Mouse (Mus musculus) stomach, postnatal 0 days (tissue): ENCODE measurements around the gene Oxld1. TPM values are rescaled to one million over a fixed set of nuclear protein-coding genes. Genes with fewer than 3 reads are reported as not detected.
A peak's percentile ranks its signal among the peaks of the same experiment; 100 is the strongest.

Experiments used
- ATAC-seq: fragments of 200-750 bp; cut with Nextera tagmentation; 2 replicates; pipeline ENCODE4 v1.8.0; 2017; ENCODE audit not compliant: low FRiP score, low TSS enrichment
- DNase-seq: peaks from one replicate; pipeline ENCODE4 v3.0.0-alpha.2; 2016; ENCODE audit warnings: low spot score
- H3K27ac ChIP-seq: fragments of 300-500 bp; sonication (generic); replicated peaks from 2 replicates; pipeline ENCODE4 v1.5.1; 2014; ENCODE audit warnings: mild to moderate bottlenecking, control low read depth
- H3K27me3 ChIP-seq: fragments of 300-500 bp; sonication (generic); 2 replicates; pipeline ENCODE4 v1.6.1; 2014; ENCODE audit warnings: low read length; ENCODE audit not compliant: control insufficient read depth, insufficient read depth
- H3K36me3 ChIP-seq: fragments of 300-500 bp; sonication (generic); 2 replicates; pipeline ENCODE4 v1.6.1; 2014; ENCODE audit warnings: low read length, mixed read lengths; ENCODE audit not compliant: control insufficient read depth, insufficient read depth
- H3K4me1 ChIP-seq: fragments of 300-500 bp; sonication (generic); replicated peaks from 2 replicates; pipeline ENCODE4 v1.6.1; 2014; ENCODE audit warnings: antibody characterized with exemption; ENCODE audit not compliant: control insufficient read depth, insufficient read depth
- H3K4me2 ChIP-seq: fragments of 300-500 bp; sonication (generic); replicated peaks from 2 replicates; pipeline ENCODE4 v1.6.1; 2014; ENCODE audit warnings: low read depth, mild to moderate bottlenecking, control low read depth, moderate library complexity
- H3K4me3 ChIP-seq: fragments of 300-500 bp; sonication (generic); 2 replicates; pipeline ENCODE4 v1.5.1; 2014; ENCODE audit warnings: low read depth, low read length, control low read depth
- H3K9ac ChIP-seq: fragments of 300-500 bp; sonication (generic); 2 replicates; pipeline ENCODE4 v1.6.1; 2014; ENCODE audit warnings: mild to moderate bottlenecking, low read length, control low read depth, mixed read lengths
- H3K9me3 ChIP-seq: fragments of 300-500 bp; sonication (generic); 2 replicates; pipeline ENCODE4 v1.6.1; 2016; ENCODE audit warnings: low read length; ENCODE audit not compliant: control insufficient read depth
- CTCF ChIP-seq: IDR thresholded peaks from 2 replicates; pipeline ENCODE4 v1.5.1; 2016; ENCODE audit warnings: antibody characterized with exemption, low read depth, mild to moderate bottlenecking, moderate library complexity
- EP300 ChIP-seq: optimal IDR thresholded peaks from 2 replicates; pipeline ENCODE3; 2016; ENCODE audit warnings: antibody characterized with exemption
- WGBS: fragments of 180-500 bp; shearing (Covaris S2); extraction: QIAGEN DNeasy Blood & Tissue Kit; methylation state at CpG from one replicate; pipeline ENCODE4 v1.1.7; 2014; 5-methylcytosine and 5-hydroxymethylcytosine counted together
- polyA plus RNA-seq: library from polyadenylated mRNA; unstranded; fragments of >200 nt; fragmentation: Nextera tagmentation; extraction: Ambion mirVana; gene quantifications from 2 replicates; pipeline ENCODE4 v1.2.1, GENCODE M21; 2015

The Oxld1 gene
- polyA plus RNA-seq, 1 experiment from 2014 or later = 19.8 TPM

DNA sequence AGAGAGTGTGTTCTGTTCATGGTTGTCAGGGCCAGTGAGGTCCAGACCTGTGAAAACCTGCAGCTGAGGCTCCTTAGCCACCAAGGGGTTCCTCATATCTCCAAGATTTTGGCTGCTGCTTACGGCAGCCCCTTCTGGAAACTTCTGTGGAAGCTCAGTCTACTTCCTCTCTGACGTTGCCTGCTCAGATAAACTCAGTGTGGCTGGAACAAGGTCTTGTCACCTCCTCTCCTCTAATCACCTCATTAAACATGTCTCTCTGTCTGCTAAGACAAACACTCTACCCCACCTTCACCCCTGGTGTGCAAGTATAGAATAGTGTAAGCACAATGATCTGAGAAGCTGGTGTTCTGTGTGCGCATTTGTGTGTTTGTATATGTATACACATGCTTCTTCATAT is 12.4 kb downstream of the Oxld1 start:
- no peaks in the 10 kb centered on the region for H3K27me3 ChIP-seq
- no peak for ATAC-seq
- no peak for TF ChIP-seq CTCF
- no peak for TF ChIP-seq EP300
- H3K4me1 ChIP-seq = no peaks in the 10 kb centered on the region
- H3K4me2 ChIP-seq = no peak overlapping the region
- no peaks in the 10 kb centered on the region for H3K9me3 ChIP-seq
- DNase-seq = no peak
- H3K27ac ChIP-seq = no peak overlapping the region
- WGBS = 50% methylated on average over 3 of the region's 3 CpGs
- no peaks in the 10 kb centered on the region for H3K36me3 ChIP-seq
- H3K4me3 ChIP-seq = no peak overlapping the region
- H3K9ac ChIP-seq = no peak overlapping the region

DNA sequence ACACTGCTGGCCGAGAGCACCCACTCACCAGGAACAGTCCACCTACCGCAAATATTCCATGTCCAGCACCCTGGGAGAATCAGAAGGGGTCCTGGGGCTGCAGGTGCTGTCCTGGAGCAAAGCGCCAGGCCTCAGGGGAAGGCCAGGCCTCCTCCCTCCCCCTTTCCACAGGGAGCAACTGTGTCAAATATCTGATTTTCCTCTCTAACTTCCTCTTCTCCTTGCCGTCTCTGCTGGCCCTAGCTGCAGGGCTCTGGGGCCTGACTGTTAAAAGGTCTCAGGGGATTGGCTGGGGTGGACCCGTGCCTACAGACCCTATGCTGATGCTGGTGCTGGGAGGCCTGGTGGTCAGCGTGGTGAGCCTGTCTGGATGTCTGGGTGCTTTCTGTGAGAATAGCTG is 13.8 kb downstream of the Oxld1 start:
- no peak for TF ChIP-seq EP300
- TF ChIP-seq CTCF = no peak
- Histone ChIP-seq H3K27me3 (no peaks in the 10 kb centered on the region), H3K27ac (no peak overlapping the region), H3K9me3 (no peaks in the 10 kb centered on the region), H3K4me1 (no peaks in the 10 kb centered on the region), H3K4me3 (no peak overlapping the region), H3K36me3 (no peaks in the 10 kb centered on the region), H3K9ac (no peak overlapping the region), H3K4me2 (no peak overlapping the region)
- ATAC-seq = no peak
- no peak for DNase-seq
- WGBS = 69% methylated on average over 6 of the region's 6 CpGs

GRCm38 (mm10) chr11:120442765-120443280 is 15.0 kb downstream of the Oxld1 start:
- Histone ChIP-seq H3K4me1 (no peaks in the 10 kb centered on the region), H3K4me3 (no peak overlapping the region), H3K36me3 (no peaks in the 10 kb centered on the region), H3K9me3 (no peaks in the 10 kb centered on the region), H3K27me3 (no peaks in the 10 kb centered on the region), H3K4me2 (no peak overlapping the region), H3K27ac (no peak overlapping the region), H3K9ac (no peak overlapping the region)
- ATAC-seq = no peak
- TF ChIP-seq CTCF = peak; percentile 28; the same call in 1 of the 2 replicates
- no peak for TF ChIP-seq EP300
- 84% methylated on average over 3 of the region's 3 CpGs for WGBS
- DNase-seq = no peak

- Histone ChIP-seq H3K27ac (no peak within 1 kb of the TSS), H3K4me1 (no peaks in the 10 kb centered on the region), H3K36me3 (no peaks in the 10 kb centered on the region), H3K4me2 (no peak within 1 kb of the TSS), H3K9ac (no peak within 1 kb of the TSS), H3K27me3 (no peaks in the 10 kb centered on the region), H3K4me3 (no peak within 1 kb of the TSS), H3K9me3 (no peaks in the 10 kb centered on the region)
- WGBS = 89% methylated on average over 3 of the region's 3 CpGs
- no peak for TF ChIP-seq CTCF
- TF ChIP-seq EP300 = no peak
- DNase-seq = no peak
- no peak for ATAC-seq
Measured at GRCm38 (mm10) chr11:120442344-120442743, 15.5 kb downstream of the Oxld1 start, which contains the start of gene Tspan10. Gene Tspan10, plus strand, starts transcription at chr11:120442644.

DNA sequence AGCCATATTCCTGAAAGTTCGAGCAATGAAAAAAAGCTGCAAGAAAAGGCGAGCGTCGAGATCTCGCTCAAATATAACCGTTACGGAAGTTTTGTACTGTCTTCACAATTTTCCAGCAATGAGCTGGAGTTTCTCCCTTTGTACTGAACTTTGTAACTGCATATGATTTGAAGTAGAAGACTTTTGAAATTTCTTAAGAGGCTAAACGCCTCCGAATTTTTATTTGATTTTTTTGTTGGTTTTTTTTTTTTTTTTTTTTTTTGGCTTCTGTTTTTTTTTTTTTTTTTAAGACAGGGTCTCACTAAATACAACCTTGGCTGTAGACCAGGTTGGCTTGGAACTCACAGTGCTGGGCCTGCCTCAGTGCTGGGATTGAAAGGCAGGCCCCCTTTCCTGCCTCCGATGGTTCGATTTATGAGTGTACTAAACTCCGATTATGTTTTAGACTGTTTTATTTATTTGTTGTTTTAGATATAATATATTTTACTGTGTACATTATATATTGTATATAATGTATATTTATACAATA is 19.9 kb downstream of the Oxld1 start:
- TF ChIP-seq CTCF = no peak
- no peak for TF ChIP-seq EP300
- H3K4me2 ChIP-seq = peak overlapping the region; percentile 80
- DNase-seq (no peak), ATAC-seq (no peak)
- H3K9ac ChIP-seq = peak overlapping the region; percentile 95
- no peaks in the 10 kb centered on the region for H3K9me3 ChIP-seq
- H3K4me3 ChIP-seq = peak overlapping the region; percentile 99
- no peaks in the 10 kb centered on the region for H3K27me3 ChIP-seq
- 20% methylated on average over 12 of the region's 12 CpGs for WGBS
- peak overlapping the region; percentile 86 for H3K27ac ChIP-seq
- H3K4me1 ChIP-seq = no peaks in the 10 kb centered on the region
- H3K36me3 ChIP-seq = peaks cover 5% of the 10 kb centered on the region

DNA sequence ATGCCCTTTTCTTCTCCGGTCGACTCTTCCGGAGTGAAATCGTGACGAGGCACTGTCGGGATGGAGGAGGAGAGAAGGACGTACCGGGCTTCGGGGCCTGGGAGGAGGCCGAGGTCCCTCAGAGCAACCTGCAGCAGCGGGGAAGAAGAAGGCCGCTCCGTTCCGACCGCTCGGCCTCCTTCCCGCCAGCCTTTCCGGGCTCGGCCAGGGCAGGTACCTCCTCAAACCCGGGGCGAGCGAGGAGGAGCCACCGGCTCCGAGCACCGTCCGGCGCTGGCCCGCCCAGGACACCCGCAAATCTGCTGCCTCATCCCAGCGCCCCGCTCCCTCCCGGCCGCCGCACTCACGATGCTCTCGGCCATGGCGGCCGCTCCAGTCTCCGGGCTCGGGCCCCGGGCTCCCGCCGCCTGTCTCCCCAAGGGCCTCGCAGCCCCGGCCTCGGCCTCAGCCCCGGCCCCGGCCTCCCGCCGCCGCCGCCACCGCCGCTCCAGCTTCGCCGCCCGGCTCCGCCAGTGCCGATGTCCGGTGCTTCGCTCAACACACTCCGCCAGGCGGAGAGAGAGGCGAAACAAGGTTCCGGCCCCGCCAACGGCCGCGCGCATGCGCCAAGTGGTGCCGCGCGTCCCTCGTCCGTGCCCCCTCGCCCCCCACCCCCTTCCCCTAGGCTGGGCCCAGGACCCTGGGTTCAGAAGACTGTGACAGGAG is 20.6 kb downstream of the Oxld1 start, which contains the start of gene Nploc4:
Gene Nploc4, minus strand, starts transcription at position 557 of the 705 bp plus-strand sequence.
- DNase-seq = peak; percentile 90
- Histone ChIP-seq H3K9ac (peak within 1 kb of the TSS; percentile 95), H3K27me3 (no peaks in the 10 kb centered on the region), H3K4me2 (peak within 1 kb of the TSS; percentile 80), H3K4me3 (peak within 1 kb of the TSS; percentile 99), H3K9me3 (no peaks in the 10 kb centered on the region), H3K4me1 (no peaks in the 10 kb centered on the region), H3K27ac (peak within 1 kb of the TSS; percentile 86), H3K36me3 (peaks cover 8% of the 10 kb centered on the region)
- TF ChIP-seq CTCF = peak; percentile 32; the same call in 1 of the 2 replicates
- no peak for TF ChIP-seq EP300
- 2% methylated on average over 55 of the region's 77 CpGs for WGBS
- peak; percentile 86 for ATAC-seq
